Mouse (Mus musculus) MEL (cell line): Measurements from ENCODE around the gene Bcl2l1. TPM values are rescaled to one million over a fixed set of nuclear protein-coding genes. Genes with fewer than 3 reads are reported as not detected.

Source experiments
- DNase-seq: peaks from one replicate; pipeline ENCODE4 v3.0.0; 2011; ENCODE audit warnings: low read depth, low spot score
- H3K27ac ChIP-seq: 2 replicates; pipeline ENCODE4 v1.5.1; 2012; ENCODE audit warnings: low read depth, mild to moderate bottlenecking, control low read depth, low read length, moderate library complexity; ENCODE audit not compliant: control insufficient read depth
- H3K27me3 ChIP-seq, 2 experiments: fragments of 150-350 bp in 1 of 2; sonication (generic) in 1 of 2; 2 replicates each; pipeline ENCODE4 v1.6.1; 2012; ENCODE audit warnings: low read length in 2 of 2, mild to moderate bottlenecking in 2 of 2, improper control_type of control experiment in 1 of 2, moderate library complexity in 1 of 2; ENCODE audit not compliant: insufficient read depth in 2 of 2, control insufficient read depth in 1 of 2
- H3K36me3 ChIP-seq, 2 experiments: 2 replicates each; pipeline ENCODE4 v1.6.1; 2012 to 2014; ENCODE audit warnings: low read length in 2 of 2, improper control_type of control experiment in 1 of 2, inconsistent platforms in 1 of 2, mild to moderate bottlenecking in 1 of 2; ENCODE audit not compliant: insufficient read depth in 2 of 2, control insufficient read depth in 1 of 2
- H3K4me1 ChIP-seq, 2 experiments: fragments of 150-350 bp in 1 of 2; sonication (generic) in 1 of 2; 2 replicates each; pipeline ENCODE4 v1.6.1; 2012; ENCODE audit warnings: low read length in 2 of 2, improper control_type of control experiment in 1 of 2, mild to moderate bottlenecking in 1 of 2; ENCODE audit not compliant: insufficient read depth in 2 of 2, control insufficient read depth in 1 of 2
- H3K4me3 ChIP-seq, 2 experiments: fragments of 150-350 bp in 1 of 2; sonication (generic) in 1 of 2; 2 replicates each; pipeline ENCODE4 v1.5.1; 2012; ENCODE audit warnings: low read depth in 2 of 2, low read length in 2 of 2, mild to moderate bottlenecking in 2 of 2, moderate library complexity in 2 of 2, control low read depth in 1 of 2, improper control_type of control experiment in 1 of 2; ENCODE audit not compliant: control insufficient read depth in 1 of 2, insufficient read depth in 1 of 2
- H3K79me2 ChIP-seq: 2 replicates; pipeline ENCODE4 v1.6.1; 2012; ENCODE audit warnings: mild to moderate bottlenecking, low read length, moderate library complexity; ENCODE audit not compliant: control insufficient read depth, poor library complexity, insufficient read depth
- H3K9ac ChIP-seq: 2 replicates; pipeline ENCODE4 v1.6.1; 2012; ENCODE audit warnings: low read depth, mild to moderate bottlenecking, control low read depth, low read length, moderate library complexity; ENCODE audit not compliant: control insufficient read depth, poor library complexity, severe bottlenecking
- H3K9me3 ChIP-seq: fragments of 150-350 bp; sonication (generic); replicated peaks from 2 replicates; pipeline ENCODE4 v1.6.1; 2012; ENCODE audit warnings: mild to moderate bottlenecking, low read length, improper control_type of control experiment, moderate library complexity; ENCODE audit not compliant: insufficient read depth
- BHLHE40 ChIP-seq: IDR thresholded peaks from 2 replicates; pipeline ENCODE4 v1.6.1; 2012; ENCODE audit warnings: low read depth, mild to moderate bottlenecking, inconsistent platforms, low read length, improper control_type of control experiment, borderline replicate concordance
- CHD2 ChIP-seq: IDR thresholded peaks from 2 replicates; pipeline ENCODE4 v1.6.1; 2011; ENCODE audit warnings: low read length, improper control_type of control experiment
- ELF1 ChIP-seq: IDR thresholded peaks from 2 replicates; pipeline ENCODE4 v1.6.1; 2014; ENCODE audit warnings: low read depth, mild to moderate bottlenecking, inconsistent platforms, low read length, improper control_type of control experiment, moderate library complexity
- EP300 ChIP-seq, 2 experiments: IDR thresholded peaks; 2 replicates each; pipeline ENCODE4 v1.6.1; 2011; ENCODE audit warnings: improper control_type of control experiment in 2 of 2, low read length in 2 of 2, low read depth in 1 of 2, mild to moderate bottlenecking in 1 of 2
- ETS1 ChIP-seq: IDR thresholded peaks from 2 replicates; pipeline ENCODE4 v1.6.1; 2012; ENCODE audit warnings: low read depth, mild to moderate bottlenecking, inconsistent platforms, low read length, improper control_type of control experiment, moderate library complexity
- GABPA ChIP-seq: IDR thresholded peaks from 2 replicates; pipeline ENCODE4 v1.6.1; 2012; ENCODE audit warnings: low read depth, mild to moderate bottlenecking, inconsistent platforms, low read length, improper control_type of control experiment, moderate library complexity
- GATA1 ChIP-seq: IDR thresholded peaks from 2 replicates; pipeline ENCODE4 v1.6.1; 2011; ENCODE audit warnings: low read depth, low read length, improper control_type of control experiment
- KAT2A ChIP-seq: conservative IDR thresholded peaks from 2 replicates; pipeline ENCODE4 v1.6.1; 2012; ENCODE audit warnings: low read depth, low read length, improper control_type of control experiment, inconsistent platforms
- MAX ChIP-seq: IDR thresholded peaks from 2 replicates; pipeline ENCODE4 v1.6.1; 2011; ENCODE audit warnings: low read length, improper control_type of control experiment
- MAZ ChIP-seq: IDR thresholded peaks from 2 replicates; pipeline ENCODE4 v1.6.1; 2012; ENCODE audit warnings: low read depth, mild to moderate bottlenecking, inconsistent platforms, low read length, improper control_type of control experiment
- MXI1 ChIP-seq: IDR thresholded peaks from 2 replicates; pipeline ENCODE4 v1.6.1; 2011; ENCODE audit warnings: mild to moderate bottlenecking, low read depth, low read length, improper control_type of control experiment
- MYB ChIP-seq: IDR thresholded peaks from 2 replicates; pipeline ENCODE4 v1.6.1; 2011; ENCODE audit warnings: mild to moderate bottlenecking, low read depth, low read length, improper control_type of control experiment
- NELFE ChIP-seq: IDR thresholded peaks from 2 replicates; pipeline ENCODE4 v1.6.1; 2011; ENCODE audit warnings: low read depth, low read length, improper control_type of control experiment
- NRF1 ChIP-seq: IDR thresholded peaks from 2 replicates; pipeline ENCODE4 v1.6.1; 2014; ENCODE audit warnings: low read depth, mild to moderate bottlenecking, inconsistent platforms, low read length, improper control_type of control experiment, moderate library complexity; ENCODE audit not compliant: poor library complexity, insufficient read depth, severe bottlenecking
- POLR2A ChIP-seq, 2 experiments: IDR thresholded peaks; 2 replicates each; pipeline ENCODE4 v1.6.1; 2011 to 2012; ENCODE audit warnings: low read length in 2 of 2, mild to moderate bottlenecking in 2 of 2, control low read depth in 1 of 2, improper control_type of control experiment in 1 of 2, low read depth in 1 of 2, moderate library complexity in 1 of 2; ENCODE audit not compliant: control insufficient read depth in 1 of 2, insufficient read depth in 1 of 2, poor library complexity in 1 of 2
- RCOR1 ChIP-seq: IDR thresholded peaks from 2 replicates; pipeline ENCODE4 v1.6.1; 2012; ENCODE audit warnings: low read depth, mild to moderate bottlenecking, inconsistent platforms, low read length, improper control_type of control experiment
- SIN3A ChIP-seq: IDR thresholded peaks from 2 replicates; pipeline ENCODE4 v1.6.1; 2012; ENCODE audit warnings: low read length, improper control_type of control experiment, inconsistent platforms
- SMC3 ChIP-seq: IDR thresholded peaks from 2 replicates; pipeline ENCODE4 v1.6.1; 2011; ENCODE audit warnings: low read depth, low read length, improper control_type of control experiment
- TAL1 ChIP-seq: IDR thresholded peaks from 2 replicates; pipeline ENCODE4 v1.6.1; 2012; ENCODE audit warnings: mild to moderate bottlenecking, inconsistent platforms, low read length, moderate library complexity, mixed read lengths
- TCF12 ChIP-seq: IDR thresholded peaks from 2 replicates; pipeline ENCODE4 v1.6.1; 2014; ENCODE audit warnings: low read depth, mild to moderate bottlenecking, inconsistent platforms, low read length, improper control_type of control experiment, moderate library complexity
- USF1 ChIP-seq: IDR thresholded peaks from 2 replicates; pipeline ENCODE4 v1.6.1; 2014; ENCODE audit warnings: low read depth, mild to moderate bottlenecking, inconsistent platforms, low read length, improper control_type of control experiment, moderate library complexity
- ZC3H11A ChIP-seq: IDR thresholded peaks from 2 replicates; pipeline ENCODE4 v1.6.1; 2012; ENCODE audit warnings: low read depth, mild to moderate bottlenecking, inconsistent platforms, low read length, improper control_type of control experiment
- ZMIZ1 ChIP-seq: IDR thresholded peaks from 2 replicates; pipeline ENCODE4 v1.6.1; 2012; ENCODE audit warnings: low read depth, mild to moderate bottlenecking, inconsistent platforms, low read length, improper control_type of control experiment, moderate library complexity
- polyA plus RNA-seq, 2 experiments: library from polyadenylated mRNA; stranded (reverse) in 1 of 2; unstranded in 1 of 2; fragments of >175 nt in 1 of 2; fragments of >200 nt in 1 of 2; gene quantifications; 2 replicates each; pipeline versions ENCODE4 v1.2.1 to v1.2.4; 2012; ENCODE audit warnings: low replicate concordance in 2 of 2, low read depth in 1 of 2; ENCODE audit not compliant: insufficient read length in 2 of 2, insufficient read depth in 1 of 2, missing spikeins in 1 of 2
- total RNA-seq: library from RNA; depleted of rRNA; stranded (reverse); fragments of 300-350 nt; gene quantifications from 2 replicates; pipeline ENCODE4 v1.2.3, GENCODE M21; 2012

Bcl2l1 gene
- total and polyA plus RNA-seq, 3 experiments = 6.5 to 23.9 TPM; not detected in 1

GRCm38 (mm10) chr2:152788892-152789421, 42.6 kb downstream of the Bcl2l1 start:
- H3K4me1 ChIP-seq = peaks cover 13 to 43% of the 10 kb centered on the region in 2 experiments
- TF ChIP-seq MXI1 (no peak; the same call in 1 of the 2 replicates), NRF1 (peak; percentile 4; the same call in 1 of the 2 replicates), ETS1 (peak; percentile 90), MYB (0 out of 2 replicates have a peak, but pooled peaks have one; percentile 31), MAZ (peak; percentile 61; the same call in 1 of the 2 replicates), USF1 (no peak), BHLHE40 (peak; percentile 85), ZMIZ1 (0 out of 2 replicates have a peak, but pooled peaks have one; percentile 35), GATA1 (peak; percentile 94), NELFE (peak; percentile 47; the same call in 1 of the 2 replicates), TCF12 (peak; percentile 93), ZC3H11A (peak; percentile 15; the same call in 1 of the 2 replicates), SIN3A (peak; percentile 59), POLR2A (IDR thresholded peaks at IDR 0.05; ENCODE audit: control insufficient read depth in 1 of 2, insufficient read depth in 1 of 2, low read depth in 1 of 2, low read length in 2 of 2, poor library complexity in 1 of 2) (peak; percentile 31 to 56; a peak in 1 of 4 replicates), RCOR1 (peak; percentile 69; the same call in 1 of the 2 replicates), TAL1 (peak; percentile 90), KAT2A (no peak), EP300 (IDR thresholded peaks at IDR 0.05; ENCODE audit: low read depth in 1 of 2, low read length in 2 of 2) (peak; percentile 75 to 85), SMC3 (no peak), ELF1 (peak; percentile 26; the same call in 1 of the 2 replicates), CHD2 (peak; percentile 49; the same call in 1 of the 2 replicates), GABPA (no peak), MAX (peak; percentile 35; the same call in 1 of the 2 replicates)
- TF ChIP-seq, all 39 proteins: peak for 18
- no peaks in the 10 kb centered on the region for H3K9me3 ChIP-seq
- peak overlapping the region; percentile 65 for H3K9ac ChIP-seq
- H3K79me2 ChIP-seq = no peaks in the 10 kb centered on the region
- H3K36me3 ChIP-seq = peaks cover 0 to 39% of the 10 kb centered on the region in 2 experiments; a peak in 2 of 4 replicates
- H3K4me3 ChIP-seq = peak overlapping the region; percentile 31 to 34
- DNase-seq = peak; percentile 91
- no peaks in the 10 kb centered on the region for H3K27me3 ChIP-seq
- H3K27ac ChIP-seq = peak overlapping the region; percentile 99
